Mouse (Mus musculus): ENCODE measurements around the gene Madd. TPM values are rescaled to one million over a fixed set of nuclear protein-coding genes. Genes with fewer than 3 reads are reported as not detected.

Madd gene
- 5.3 and 6.8 TPM in 2 replicates for polyA plus RNA-seq (2012; rRNA removed)

GRCm38 (mm10) chr2:91183711-91184405 is at the start of gene Madd:
Madd (minus strand) TSS chr2:91183837.

GRCm38 (mm10) chr2:91202222-91202971 is 18.8 kb upstream of the Madd start, which contains the start of the genes Nr1h3 and Acp2:
Nr1h3 (minus strand) TSS chr2:91202834.
Acp2 (plus strand) TSS chr2:91202885.

GRCm38 (mm10) chr2:91117585-91118275 is 65.9 kb downstream of the Madd start, which contains the start of gene Mybpc3:
Mybpc3 (plus strand) TSS chr2:91118144.

Other genes with a start within 250 kb of the Madd start
- 10.4 and 11.2 TPM in 2 replicates for gene Celf1, start 243.5 kb downstream of the Madd start, polyA plus RNA-seq (2012; rRNA removed)
- 1.3 and 1.4 TPM in 2 replicates for gene Rapsn, start 148.2 kb downstream of the Madd start, polyA plus RNA-seq (2012; rRNA removed)
- gene Psmc3, start 129.8 kb downstream of the Madd start, polyA plus RNA-seq (2012; rRNA removed), result 20.1 and 21.7 TPM in 2 replicates
- gene Slc39a13, start 113.4 kb downstream of the Madd start, polyA plus RNA-seq (2012; rRNA removed), result 28.1 and 29.9 TPM in 2 replicates
- gene Spi1, start 101.4 kb downstream of the Madd start, polyA plus RNA-seq (2012; rRNA removed), result 9.2 and 13.9 TPM in 2 replicates
- gene Mybpc3, start 65.7 kb downstream of the Madd start, polyA plus RNA-seq (2012; rRNA removed), result 0.02 TPM in 1 of 2 replicates, not detected in the other
- 7.9 and 9.2 TPM in 2 replicates for gene Nr1h3, start 19.0 kb upstream of the Madd start, polyA plus RNA-seq (2012; rRNA removed)
- gene Acp2, start 19.0 kb upstream of the Madd start, polyA plus RNA-seq (2012; rRNA removed), result 6.9 and 9.8 TPM in 2 replicates
- gene Ddb2, start 53.1 kb upstream of the Madd start, polyA plus RNA-seq (2012; rRNA removed), result 3.2 and 4.9 TPM in 2 replicates
- gene Pacsin3, start 72.1 kb upstream of the Madd start, polyA plus RNA-seq (2012; rRNA removed), result 22.0 and 22.8 TPM in 2 replicates
- 25.0 and 25.2 TPM in 2 replicates for gene Arfgap2, start 81.1 kb upstream of the Madd start, polyA plus RNA-seq (2012; rRNA removed)